Mouse (Mus musculus) hindbrain, embryonic 10.5 days (tissue): ENCODE results near the gene Smco3. TPM values are rescaled to one million over a fixed set of nuclear protein-coding genes. Genes with fewer than 3 reads are reported as not detected.

ENCODE experiments used
- DNase-seq: peaks from one replicate; pipeline ENCODE4 v3.0.0-alpha.2; 2017; ENCODE audit warnings: low spot score
- H3K27ac ChIP-seq: fragments of 300-500 bp; sonication (generic); 2 replicates; pipeline ENCODE4 v1.5.1; 2016; ENCODE audit warnings: mild to moderate bottlenecking, moderate library complexity
- H3K27me3 ChIP-seq: fragments of 300-500 bp; sonication (generic); 2 replicates; pipeline ENCODE4 v1.6.1; 2016; ENCODE audit warnings: mild to moderate bottlenecking; ENCODE audit not compliant: poor library complexity, insufficient read depth, severe bottlenecking
- H3K36me3 ChIP-seq: fragments of 300-500 bp; sonication (generic); 2 replicates; pipeline ENCODE4 v1.6.1; 2016; ENCODE audit warnings: mild to moderate bottlenecking, moderate library complexity
- H3K4me1 ChIP-seq: fragments of 300-500 bp; sonication (generic); replicated peaks from 2 replicates; pipeline ENCODE4 v1.6.1; 2016; ENCODE audit warnings: mild to moderate bottlenecking
- H3K4me3 ChIP-seq: fragments of 300-500 bp; sonication (generic); 2 replicates; pipeline ENCODE4 v1.5.1; 2016; ENCODE audit warnings: mild to moderate bottlenecking, moderate library complexity
- H3K9me3 ChIP-seq: fragments of 300-500 bp; sonication (generic); 2 replicates; pipeline ENCODE4 v1.6.1; 2016; ENCODE audit warnings: mild to moderate bottlenecking, moderate library complexity
- WGBS: fragments of 180-500 bp; shearing (Covaris S2); methylation state at CpG from one replicate; pipeline ENCODE4 v1.1.7; 2016; 5-methylcytosine and 5-hydroxymethylcytosine counted together
- polyA plus RNA-seq: library from polyadenylated mRNA; unstranded; fragments of >200 nt; fragmentation: Nextera tagmentation; extraction: Ambion mirVana; gene quantifications from 2 replicates; pipeline ENCODE4 v1.2.1, GENCODE M21; 2016

Gene Smco3
- polyA plus RNA-seq, 1 experiment from 2014 or later: not detected

DNA sequence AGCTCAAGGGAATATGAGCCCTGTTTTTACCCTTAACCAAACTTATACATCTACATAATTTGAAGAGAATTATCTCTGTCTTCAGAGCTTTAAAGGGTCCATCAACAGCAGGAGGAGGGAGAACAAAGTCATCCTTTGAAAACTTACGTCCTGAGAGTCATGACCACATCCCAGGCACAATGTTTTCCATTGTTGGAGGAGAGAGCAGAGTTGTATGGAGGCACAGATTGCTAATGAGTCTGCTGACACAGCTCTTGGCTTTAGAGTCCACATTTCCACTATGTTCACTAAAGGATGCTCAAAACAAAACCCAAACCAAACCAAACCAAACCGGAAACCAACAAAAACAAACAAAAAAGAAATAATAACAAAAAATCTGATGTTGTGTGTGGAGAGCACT lies 9.7 kb upstream of the Smco3 start:
- Histone ChIP-seq H3K4me1 (no peaks in the 10 kb centered on the region), H3K4me3 (no peak overlapping the region), H3K27me3 (no peaks in the 10 kb centered on the region), H3K27ac (no peak overlapping the region), H3K9me3 (no peaks in the 10 kb centered on the region), H3K36me3 (no peaks in the 10 kb centered on the region)
- no peak for DNase-seq
- WGBS: 55% methylated on average over 2 of the region's 2 CpGs

DNA sequence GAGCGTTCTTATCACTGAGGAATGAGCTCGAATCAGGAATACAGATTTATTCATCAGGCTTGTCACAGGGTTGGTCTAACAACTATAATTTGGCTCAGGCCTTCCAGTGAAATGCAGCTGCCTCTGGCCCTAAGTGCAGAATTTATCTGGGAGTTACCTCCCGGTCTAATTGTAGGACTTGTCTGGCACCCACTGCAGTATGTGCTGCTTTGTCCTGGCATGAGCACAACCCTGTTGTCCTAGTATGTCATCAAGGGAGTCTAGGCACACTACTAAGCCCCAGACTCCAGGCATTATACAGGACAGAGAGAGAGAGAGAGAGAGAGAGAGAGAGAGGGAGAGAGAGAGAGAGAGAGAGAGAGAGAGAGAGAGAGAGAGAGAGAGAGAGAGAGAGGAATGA lies 2.1 kb upstream of the Smco3 start:
- Histone ChIP-seq H3K4me3 (no peak overlapping the region), H3K27ac (no peak overlapping the region), H3K9me3 (no peaks in the 10 kb centered on the region), H3K27me3 (no peaks in the 10 kb centered on the region), H3K4me1 (no peaks in the 10 kb centered on the region), H3K36me3 (no peaks in the 10 kb centered on the region)
- DNase-seq: no peak
- 84% methylated on average over 3 of the region's 3 CpGs for WGBS

DNA sequence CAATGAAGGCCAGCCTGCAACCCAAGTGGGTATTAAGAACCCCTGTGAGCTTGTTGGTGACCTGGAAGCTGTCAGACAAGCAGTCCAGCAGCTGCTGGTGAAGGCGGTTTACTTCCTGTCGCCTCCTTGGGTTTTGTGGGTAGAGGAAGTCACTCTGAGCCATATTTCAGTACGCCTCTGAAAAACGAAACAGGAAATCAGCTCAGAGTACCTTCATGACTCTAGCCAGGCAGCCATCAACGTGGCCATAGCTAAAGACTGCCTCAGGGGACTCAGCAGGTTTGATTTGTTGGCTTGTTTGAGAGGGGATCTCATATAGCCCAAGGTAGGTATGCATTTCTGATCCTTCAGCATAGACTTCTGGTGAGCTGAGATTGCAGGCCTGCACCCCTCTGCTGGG lies 3.5 kb downstream of the Smco3 start:
- 76% methylated on average over 5 of the region's 5 CpGs for WGBS
- H3K9me3 ChIP-seq: no peaks in the 10 kb centered on the region

DNA sequence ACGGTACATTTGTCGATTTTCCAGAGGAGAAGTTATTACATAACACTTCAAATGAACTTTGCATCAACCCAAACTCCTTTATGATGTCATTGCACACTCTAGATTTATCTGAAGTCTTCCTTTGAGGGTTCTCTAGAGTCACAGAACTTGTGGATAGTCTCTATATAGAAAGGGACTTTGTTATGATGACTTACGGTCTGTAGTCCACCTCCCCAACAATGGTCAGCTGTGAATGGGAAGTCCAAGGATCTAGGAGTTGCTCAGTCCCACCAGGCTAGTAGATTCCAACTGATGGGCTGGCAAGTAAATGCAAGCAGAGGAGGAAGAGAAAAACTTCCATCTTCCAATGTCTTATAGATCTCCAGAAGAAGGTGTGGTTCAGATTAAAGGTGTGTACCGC lies 6.6 kb downstream of the Smco3 start:
- Histone ChIP-seq H3K4me1 (peaks cover 14% of the 10 kb centered on the region), H3K27ac (peak overlapping the region; percentile 98), H3K27me3 (no peaks in the 10 kb centered on the region), H3K9me3 (no peaks in the 10 kb centered on the region), H3K36me3 (peaks cover 22% of the 10 kb centered on the region), H3K4me3 (peak overlapping the region; percentile 99)
- 33% methylated on average over 4 of the region's 4 CpGs for WGBS
- DNase-seq: no peak

More for the DNA sequence above, 3.5 kb downstream of the Smco3 start:
- H3K27ac ChIP-seq: no peak overlapping the region
- H3K27me3 ChIP-seq: no peaks in the 10 kb centered on the region
- H3K4me1 ChIP-seq: peaks cover 10% of the 10 kb centered on the region
- DNase-seq: no peak
- H3K4me3 ChIP-seq: no peak overlapping the region
- H3K36me3 ChIP-seq: no peaks in the 10 kb centered on the region

DNA sequence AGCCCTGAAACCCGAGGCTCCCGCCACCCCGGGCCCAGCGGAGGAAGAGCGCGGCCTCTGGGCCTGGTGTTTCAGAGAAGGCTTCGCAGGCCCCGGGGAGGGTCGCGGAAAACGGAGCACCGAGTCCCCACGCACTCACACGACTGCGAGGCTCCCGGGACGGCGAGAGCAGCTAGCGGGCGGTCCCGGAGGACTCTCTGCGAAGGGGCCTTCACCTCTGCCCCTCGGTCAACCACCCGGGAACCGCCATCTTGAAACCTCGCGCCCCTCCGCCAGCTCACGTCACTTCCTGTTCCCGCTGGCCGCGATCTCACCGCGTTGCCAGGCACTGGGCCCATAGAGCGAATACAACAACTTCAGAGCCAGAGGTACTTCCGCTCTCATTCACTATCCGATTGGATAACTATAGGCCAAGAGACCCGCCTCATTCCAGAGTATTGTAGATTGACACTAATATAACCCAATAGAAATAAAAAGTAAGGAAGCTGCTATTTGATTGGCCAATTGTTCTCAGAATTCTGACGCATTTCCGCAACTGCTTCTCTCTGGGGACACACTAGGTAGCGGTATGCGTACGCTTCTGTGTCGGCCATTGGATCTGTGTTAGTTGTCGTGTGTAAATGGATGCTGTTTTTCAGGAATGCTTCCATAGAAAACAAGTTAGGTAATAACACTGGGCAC lies 7.2 kb downstream of the Smco3 start, which contains the start of gene Wbp11:
Wbp11 (minus strand) TSS at position 353 of the 681 bp plus-strand sequence.
- Histone ChIP-seq H3K4me3 (peak within 1 kb of the TSS; percentile 99), H3K36me3 (peaks cover 26% of the 10 kb centered on the region), H3K4me1 (peaks cover 14% of the 10 kb centered on the region), H3K9me3 (no peaks in the 10 kb centered on the region), H3K27me3 (no peaks in the 10 kb centered on the region), H3K27ac (peak within 1 kb of the TSS; percentile 98)
- WGBS: under 1% methylated on average over 45 of the region's 45 CpGs
- peak; percentile 96 for DNase-seq

DNA sequence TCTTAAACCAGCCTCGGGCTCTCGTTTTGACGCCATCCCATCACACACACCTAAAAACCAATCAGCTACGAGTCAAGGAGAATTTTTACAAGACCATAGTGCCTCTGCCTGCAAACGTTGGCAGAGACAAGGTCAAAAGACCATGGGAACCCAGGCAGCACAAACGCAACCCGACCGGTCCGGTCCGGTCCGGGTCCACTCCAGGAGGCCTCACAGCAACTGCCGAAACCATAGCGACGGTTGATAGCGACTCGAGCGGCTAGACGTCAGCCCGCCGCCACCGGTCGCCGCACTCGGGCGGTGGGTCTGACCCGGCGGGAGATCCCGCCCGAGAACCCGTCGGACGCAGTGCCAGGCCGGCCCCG lies 7.8 kb downstream of the Smco3 start, which contains the start of gene BC049715:
BC049715 (plus strand) TSS at position 111 of the 365 bp plus-strand sequence.
- Histone ChIP-seq H3K9me3 (no peaks in the 10 kb centered on the region), H3K27ac (peak within 1 kb of the TSS; percentile 98)

DNA sequence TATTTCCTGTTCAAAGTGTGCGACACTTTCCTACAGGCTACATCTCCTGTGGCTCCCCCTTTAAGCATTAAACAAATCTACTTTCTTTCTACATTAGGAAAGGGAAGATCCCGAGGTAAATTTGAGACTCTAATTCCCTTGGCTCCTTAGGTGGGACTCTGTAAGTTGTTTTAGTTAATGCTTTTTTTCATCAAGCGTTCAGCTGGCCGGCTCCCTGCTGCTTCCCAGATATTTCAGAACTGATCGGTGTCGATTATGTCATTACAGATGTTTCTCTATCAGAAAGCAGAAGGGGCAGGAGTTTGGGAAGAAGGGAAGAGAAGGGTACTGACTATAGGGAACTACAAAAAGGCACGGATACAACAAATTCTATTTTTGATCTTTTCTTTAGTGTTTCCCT lies 8.1 kb downstream of the Smco3 start:
- peak overlapping the region; percentile 98 for H3K27ac ChIP-seq
- 20% methylated on average over 7 of the region's 7 CpGs for WGBS

More for the DNA sequence above, 7.8 kb downstream of the Smco3 start, which contains the start of gene BC049715:
- Histone ChIP-seq H3K4me1 (peaks cover 14% of the 10 kb centered on the region), H3K36me3 (peaks cover 31% of the 10 kb centered on the region), H3K27me3 (no peaks in the 10 kb centered on the region), H3K4me3 (peak within 1 kb of the TSS; percentile 99)
- no peak for DNase-seq
- under 1% methylated on average over 34 of the region's 34 CpGs for WGBS

DNA sequence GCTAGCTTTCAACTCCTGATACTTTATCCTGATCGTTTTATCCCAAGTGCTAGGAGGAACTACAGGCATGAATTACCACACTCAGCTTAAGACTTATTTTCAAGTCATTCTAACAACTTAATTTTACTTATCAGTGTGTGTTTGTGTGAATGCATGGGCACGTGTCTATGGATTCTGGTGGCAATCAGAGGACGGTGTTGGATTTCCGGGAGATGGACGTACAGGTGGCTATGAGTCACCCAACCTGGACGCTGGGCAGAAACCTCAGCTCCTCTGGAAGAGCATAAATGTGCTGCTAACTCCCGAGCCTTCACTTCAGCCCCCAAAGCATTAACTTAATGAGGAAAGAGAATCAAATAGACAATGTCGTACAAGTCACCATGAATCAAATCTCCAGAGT lies 10.3 kb downstream of the Smco3 start:
- Histone ChIP-seq H3K36me3 (peaks cover 56% of the 10 kb centered on the region), H3K4me1 (peaks cover 14% of the 10 kb centered on the region), H3K9me3 (no peaks in the 10 kb centered on the region), H3K4me3 (no peak overlapping the region), H3K27ac (no peak overlapping the region), H3K27me3 (no peaks in the 10 kb centered on the region)
- 95% methylated on average over 8 of the region's 8 CpGs for WGBS
- no peak for DNase-seq

More for the DNA sequence above, 8.1 kb downstream of the Smco3 start:
- Histone ChIP-seq H3K9me3 (no peaks in the 10 kb centered on the region), H3K36me3 (peaks cover 35% of the 10 kb centered on the region), H3K4me1 (peaks cover 14% of the 10 kb centered on the region), H3K27me3 (no peaks in the 10 kb centered on the region), H3K4me3 (peak overlapping the region; percentile 99)
- no peak for DNase-seq

DNA sequence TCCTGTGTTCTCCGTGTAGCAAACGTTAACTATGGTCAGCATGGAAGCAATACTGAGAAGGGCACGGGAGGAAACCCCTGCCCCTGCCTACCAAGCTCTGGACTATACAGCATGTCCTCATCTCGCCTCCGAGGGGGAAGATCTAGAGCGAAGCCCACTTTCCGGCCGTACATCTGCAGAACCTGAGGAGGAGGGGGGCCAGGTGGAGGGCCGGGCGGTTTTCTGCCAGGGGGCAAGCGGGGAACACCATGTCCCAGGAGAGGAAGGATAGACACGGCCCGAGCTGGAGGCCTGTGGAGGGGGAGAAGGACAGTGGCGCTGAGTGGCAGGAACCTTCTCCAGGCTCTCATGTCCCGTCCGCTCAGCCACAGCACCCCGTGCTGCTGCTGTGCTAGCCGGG lies 14.2 kb downstream of the Smco3 start:
- DNase-seq: no peak
- Histone ChIP-seq H3K27me3 (no peaks in the 10 kb centered on the region), H3K4me3 (no peak overlapping the region), H3K9me3 (no peaks in the 10 kb centered on the region), H3K4me1 (no peaks in the 10 kb centered on the region), H3K36me3 (peaks cover 94% of the 10 kb centered on the region), H3K27ac (no peak overlapping the region)
- WGBS: 95% methylated on average over 18 of the region's 18 CpGs

DNA sequence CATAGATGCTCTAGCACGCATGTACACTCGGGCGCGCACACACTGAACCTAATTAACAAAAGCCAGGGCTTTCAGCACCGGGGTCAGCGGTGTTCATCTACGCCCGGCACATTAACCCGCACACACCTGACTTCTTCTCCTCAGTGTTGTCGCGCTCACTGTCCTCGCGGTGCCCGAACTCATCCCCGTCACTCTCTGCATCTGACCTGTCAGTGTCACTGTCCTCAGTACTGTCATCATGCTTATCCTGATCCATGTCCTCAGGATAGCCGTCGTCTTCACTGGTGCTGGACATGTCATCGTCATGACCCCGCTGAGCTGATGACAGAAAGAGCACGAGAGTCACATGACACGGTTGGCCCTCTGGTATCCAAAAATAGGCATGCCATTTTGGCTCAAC lies 14.9 kb downstream of the Smco3 start:
- no peak overlapping the region for H3K4me3 ChIP-seq
- WGBS: 96% methylated on average over 21 of the region's 21 CpGs
- H3K27ac ChIP-seq: no peak overlapping the region
- DNase-seq: no peak
- no peaks in the 10 kb centered on the region for H3K9me3 ChIP-seq
- peaks cover 95% of the 10 kb centered on the region for H3K36me3 ChIP-seq
- no peaks in the 10 kb centered on the region for H3K4me1 ChIP-seq
- no peaks in the 10 kb centered on the region for H3K27me3 ChIP-seq

DNA sequence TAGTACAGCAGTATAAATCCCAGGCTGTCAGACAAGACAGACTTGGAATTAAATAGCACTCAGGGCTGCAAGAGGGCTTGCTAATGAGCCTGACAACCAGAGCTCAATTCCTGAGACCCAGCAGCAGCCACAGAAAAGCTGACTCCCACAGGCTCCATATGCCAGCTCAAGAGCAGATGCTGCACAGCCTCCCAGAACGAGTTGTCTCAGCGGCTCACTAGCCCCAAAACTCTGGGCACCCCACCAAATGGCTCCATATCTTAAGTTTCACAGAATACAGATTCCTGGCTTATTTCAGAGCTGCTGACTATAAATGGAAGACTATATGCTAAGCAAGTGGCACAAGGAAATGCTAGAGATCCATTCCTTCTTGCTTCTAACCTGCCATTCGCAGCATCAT lies 17.7 kb downstream of the Smco3 start:
- H3K4me3 ChIP-seq: no peak overlapping the region
- no peak for DNase-seq
- no peak overlapping the region for H3K27ac ChIP-seq
- no peaks in the 10 kb centered on the region for H3K27me3 ChIP-seq
- H3K9me3 ChIP-seq: no peaks in the 10 kb centered on the region
- WGBS: 94% methylated on average over 3 of the region's 3 CpGs
- H3K36me3 ChIP-seq: peaks cover 96% of the 10 kb centered on the region
- H3K4me1 ChIP-seq: no peaks in the 10 kb centered on the region

DNA sequence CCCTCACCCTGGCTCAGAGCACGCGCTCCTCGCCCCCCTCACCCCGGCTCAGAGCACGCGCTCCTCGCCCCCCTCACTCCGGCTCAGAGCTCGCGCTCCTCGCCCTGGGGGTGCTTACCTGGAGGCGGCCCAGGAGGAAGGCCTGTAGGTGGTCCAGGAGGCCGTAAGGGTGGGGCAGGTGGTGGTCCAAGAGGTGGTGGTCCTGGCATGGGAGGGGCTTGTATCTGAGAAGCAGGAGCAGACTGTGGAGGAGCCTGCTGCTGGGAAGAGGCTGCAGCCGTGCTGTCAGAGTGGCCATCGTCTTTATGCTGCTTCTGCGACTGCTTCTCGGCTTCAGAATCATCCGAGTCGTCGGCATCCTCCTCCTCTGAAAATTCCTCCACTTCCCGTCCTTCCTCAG lies 18.4 kb downstream of the Smco3 start:
- no peak for DNase-seq
- Histone ChIP-seq H3K27ac (no peak overlapping the region), H3K27me3 (no peaks in the 10 kb centered on the region), H3K36me3 (peaks cover 96% of the 10 kb centered on the region), H3K9me3 (no peaks in the 10 kb centered on the region), H3K4me1 (no peaks in the 10 kb centered on the region), H3K4me3 (no peak overlapping the region)
- WGBS: 95% methylated on average over 21 of the region's 21 CpGs

DNA sequence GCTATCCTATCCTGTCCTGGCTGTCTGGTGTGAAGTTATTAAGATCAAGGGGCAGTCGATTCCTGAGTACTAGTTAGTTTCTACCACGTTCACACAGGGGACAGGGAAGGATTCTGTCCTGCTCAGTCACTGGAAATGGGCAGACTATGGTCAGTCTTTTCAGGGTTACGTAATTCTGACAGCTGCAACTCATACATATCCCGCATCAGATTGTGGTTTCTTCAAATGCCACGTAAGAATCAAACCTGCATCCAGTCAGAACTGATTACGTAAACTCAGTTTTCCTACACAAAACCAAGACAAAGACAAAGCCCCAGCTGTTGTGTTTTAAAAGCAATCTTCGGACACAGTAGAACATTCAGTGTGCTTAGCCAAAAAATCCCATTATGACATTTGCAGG lies 19.9 kb downstream of the Smco3 start:
- peaks cover 92% of the 10 kb centered on the region for H3K36me3 ChIP-seq

More for the DNA sequence above, 19.9 kb downstream of the Smco3 start:
- Histone ChIP-seq H3K27ac (no peak overlapping the region), H3K4me3 (no peak overlapping the region), H3K9me3 (no peaks in the 10 kb centered on the region), H3K27me3 (no peaks in the 10 kb centered on the region), H3K4me1 (no peaks in the 10 kb centered on the region)
- 93% methylated on average over 7 of the region's 7 CpGs for WGBS
- DNase-seq: no peak
